ENCODE assay signal across 8 mouse cellular contexts in the genomic region with DNA sequence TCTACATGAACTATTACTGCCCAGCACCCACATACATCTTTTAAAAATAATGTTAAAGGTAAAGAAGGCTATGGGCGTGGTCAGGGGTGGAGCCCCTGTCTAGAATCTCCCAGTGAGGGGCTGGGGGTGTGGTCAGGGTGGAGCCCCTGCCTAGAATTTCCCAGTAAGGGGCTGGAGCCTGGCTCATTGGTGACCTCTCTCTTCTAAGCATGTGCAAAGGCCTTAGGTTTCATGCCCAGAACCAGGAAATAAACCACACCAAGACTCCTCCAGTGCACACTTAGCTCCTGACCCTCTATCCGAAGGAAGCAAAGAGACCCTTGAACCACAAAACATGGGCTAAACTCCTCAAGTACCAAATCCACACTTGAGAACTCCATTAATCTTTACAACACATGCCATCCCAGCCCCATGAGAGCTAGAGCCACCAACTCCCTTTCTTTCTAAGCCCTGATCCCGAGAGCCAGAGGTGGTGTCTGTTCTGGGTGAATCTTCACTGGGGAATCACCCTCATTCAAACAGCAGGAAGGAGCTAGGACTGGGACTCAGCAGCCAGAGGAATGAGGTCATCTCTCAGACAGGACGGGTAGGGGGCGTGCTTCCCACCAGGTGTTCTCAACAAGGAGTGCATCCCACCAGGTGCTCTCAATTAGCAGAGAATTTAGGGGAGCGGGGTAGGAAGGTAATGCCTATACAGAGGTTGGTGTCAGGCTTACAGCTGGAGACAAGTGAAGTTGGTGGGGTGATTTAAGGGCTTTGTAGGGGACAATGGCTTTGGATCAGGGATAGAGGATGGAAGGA. TPM values are rescaled to one million over a fixed set of nuclear protein-coding genes. Genes with fewer than 3 reads are reported as not detected.
DNase-seq lines count a peak whose midpoint lies in the region; ATAC-seq and TF ChIP-seq lines count a peak whose summit lies in the region.

No protein-coding gene starts in this region.

- no peak for TF ChIP-seq POLR2A in spleen, adult 2 months (IDR thresholded peaks at IDR 0.05; ENCODE audit: low read depth, low read length)

- H3K9me3 ChIP-seq in embryonic facial prominence, embryonic 11.5 days (replicated peaks; ENCODE audit: control insufficient read depth, low read length): no peaks in the 10 kb centered on the region
- no peaks in the 10 kb centered on the region for H3K9me3 ChIP-seq in intestine, embryonic 16.5 days (ENCODE audit: control insufficient read depth, low read length)
- no peaks in the 10 kb centered on the region for H3K9me3 ChIP-seq in neural tube, embryonic 15.5 days (replicated peaks)

- WGBS in spleen, adult 2 months: 54% methylated on average over 6 of the region's 6 CpGs
- WGBS in embryonic facial prominence, embryonic 11.5 days: 40% methylated on average over 6 of the region's 6 CpGs
- WGBS in intestine, embryonic 16.5 days: 31% methylated on average over 6 of the region's 6 CpGs
- 48% methylated on average over 6 of the region's 6 CpGs for WGBS in neural tube, embryonic 15.5 days

- TF ChIP-seq CTCF in spleen, adult 2 months (IDR thresholded peaks at IDR 0.05; ENCODE audit: extremely low read depth, insufficient read depth, insufficient read length, insufficient replicate concordance): no peak

- peak overlapping the region; percentile 85; the same call in 1 of the 2 replicates for H3K4me3 ChIP-seq in spleen, adult 2 months (ENCODE audit: extremely low read depth, insufficient read depth, insufficient read length)
- peak overlapping the region; percentile 88 for H3K4me3 ChIP-seq in embryonic facial prominence, embryonic 11.5 days (ENCODE audit: low read depth, low read length)
- H3K4me3 ChIP-seq in intestine, embryonic 16.5 days (ENCODE audit: low read length): peak overlapping the region; percentile 83
- H3K4me3 ChIP-seq in neural tube, embryonic 15.5 days (replicated peaks): peak overlapping the region; percentile 82

- H3K36me3 ChIP-seq in spleen, adult 2 months (ENCODE audit: control insufficient read depth, insufficient read depth, low read length): no peaks in the 10 kb centered on the region
- H3K36me3 ChIP-seq in embryonic facial prominence, embryonic 11.5 days (replicated peaks; ENCODE audit: control insufficient read depth, insufficient read depth, low read depth, low read length): peaks cover 10% of the 10 kb centered on the region; the same call in 1 of the 2 replicates
- H3K36me3 ChIP-seq in intestine, embryonic 16.5 days (ENCODE audit: control insufficient read depth, insufficient read depth, low read length): peaks cover 3% of the 10 kb centered on the region; the same call in 1 of the 2 replicates
- H3K36me3 ChIP-seq in neural tube, embryonic 15.5 days: peaks cover 20% of the 10 kb centered on the region

- H3K4me2 ChIP-seq in embryonic facial prominence, embryonic 11.5 days (ENCODE audit: low read depth, low read length): peak overlapping the region; percentile 56
- H3K4me2 ChIP-seq in intestine, embryonic 16.5 days (ENCODE audit: low read depth, low read length): peak overlapping the region; percentile 83
- H3K4me2 ChIP-seq in neural tube, embryonic 15.5 days: peak overlapping the region; percentile 86

- H3K4me1 ChIP-seq in spleen, adult 2 months (ENCODE audit: control insufficient read depth, insufficient read depth, insufficient read length): peaks cover 16% of the 10 kb centered on the region; the same call in 1 of the 2 replicates
- H3K4me1 ChIP-seq in embryonic facial prominence, embryonic 11.5 days (ENCODE audit: control insufficient read depth, insufficient read depth, low read length): peaks cover 8% of the 10 kb centered on the region
- H3K4me1 ChIP-seq in intestine, embryonic 16.5 days (ENCODE audit: control insufficient read depth, insufficient read depth, low read length): peaks cover 20% of the 10 kb centered on the region
- H3K4me1 ChIP-seq in neural tube, embryonic 15.5 days: peaks cover 36% of the 10 kb centered on the region

- no peak for ATAC-seq in embryonic facial prominence, embryonic 11.5 days (replicated peaks; ENCODE audit: insufficient number of reproducible peaks, low FRiP score, low TSS enrichment, low read depth)
- no peak for ATAC-seq in intestine, embryonic 16.5 days
- ATAC-seq in neural tube, embryonic 15.5 days (ENCODE audit: low FRiP score): no peak

- DNase-seq in spleen, adult 2 months (ENCODE audit: low read depth in 1 of 2, low spot score in 2 of 2): no peak
- DNase-seq in spleen, adult 18-20 months: no peak
- no peak for DNase-seq in embryonic facial prominence, embryonic 11.5 days (ENCODE audit: low spot score)
- DNase-seq in right cerebral cortex, adult 2 months (ENCODE audit: low spot score in 2 of 2): no peak
- no peak for DNase-seq in adrenal gland, postnatal 14 days
- no peak for DNase-seq in adrenal gland, postnatal 10 days

- H3K9ac ChIP-seq in embryonic facial prominence, embryonic 11.5 days (replicated peaks; ENCODE audit: low read length): 0 out of 2 replicates have a peak overlapping the region, but pooled peaks have one; percentile 22
- H3K9ac ChIP-seq in intestine, embryonic 16.5 days (ENCODE audit: low read depth, low read length): peak overlapping the region; percentile 95
- H3K9ac ChIP-seq in neural tube, embryonic 15.5 days (replicated peaks): peak overlapping the region; percentile 86

- no peaks in the 10 kb centered on the region for H3K27me3 ChIP-seq in spleen, adult 2 months (ENCODE audit: control insufficient read depth, insufficient read depth, low read length)
- H3K27me3 ChIP-seq in embryonic facial prominence, embryonic 11.5 days (ENCODE audit: control insufficient read depth, insufficient read depth, low read length): no peaks in the 10 kb centered on the region
- H3K27me3 ChIP-seq in intestine, embryonic 16.5 days (replicated peaks; ENCODE audit: control insufficient read depth, insufficient read depth, low read length): no peaks in the 10 kb centered on the region
- H3K27me3 ChIP-seq in neural tube, embryonic 15.5 days (replicated peaks): no peaks in the 10 kb centered on the region

- peak overlapping the region; percentile 0; the same call in 1 of the 2 replicates for H3K27ac ChIP-seq in spleen, adult 2 months (ENCODE audit: insufficient read depth, low read length)
- H3K27ac ChIP-seq in embryonic facial prominence, embryonic 11.5 days (replicated peaks; ENCODE audit: low read depth, low read length): no peak overlapping the region
- H3K27ac ChIP-seq in intestine, embryonic 16.5 days (ENCODE audit: low read length): peak overlapping the region; percentile 16
- H3K27ac ChIP-seq in neural tube, embryonic 15.5 days (replicated peaks): no peak overlapping the region

RNA-seq across cellular contexts. Expression of gene Fzr1, which starts 1.6 kb away (rescaled TPM):
- 127 and 128 TPM in 2 replicates for polyA plus RNA-seq in spleen, adult 2 months (2012; rRNA removed)
- polyA plus RNA-seq in embryonic facial prominence, embryonic 11.5 days (2014; fragmentation: Nextera tagmentation; extraction: Ambion mirVana): 92.1 and 95.0 TPM in 2 replicates
- polyA plus RNA-seq in intestine, embryonic 16.5 days (2015; fragmentation: Nextera tagmentation; extraction: Ambion mirVana): 73.2 and 78.7 TPM in 2 replicates
- 132 and 146 TPM in 2 replicates for polyA plus RNA-seq in neural tube, embryonic 15.5 days (2015; fragmentation: Nextera tagmentation; extraction: Ambion mirVana)
- 40.5 and 43.3 TPM in 2 replicates for total RNA-seq in adrenal gland, postnatal 14 days (2021)
- 10 to 100 TPM; 42.1 to 51.7 TPM for total RNA-seq in adrenal gland, postnatal 10 days (2021)

RNA-seq across cellular contexts. Expression of gene Dohh, which starts 7.5 kb away (rescaled TPM):
- 47.9 and 71.7 TPM in 2 replicates for polyA plus RNA-seq in spleen, adult 2 months (2012; rRNA removed)
- polyA plus RNA-seq in embryonic facial prominence, embryonic 11.5 days (2014; fragmentation: Nextera tagmentation; extraction: Ambion mirVana): 45.0 and 52.5 TPM in 2 replicates
- 102 and 109 TPM in 2 replicates for polyA plus RNA-seq in intestine, embryonic 16.5 days (2015; fragmentation: Nextera tagmentation; extraction: Ambion mirVana)
- polyA plus RNA-seq in neural tube, embryonic 15.5 days (2015; fragmentation: Nextera tagmentation; extraction: Ambion mirVana): 101 TPM in 2 replicates
- total RNA-seq in adrenal gland, postnatal 14 days (2021): 52.6 and 55.6 TPM in 2 replicates
- total RNA-seq in adrenal gland, postnatal 10 days (2021): 10 to 100 TPM; 52.8 to 54.2 TPM

RNA-seq across cellular contexts. Expression of gene Gm48551, which starts 7.5 kb away (rescaled TPM):
- polyA plus RNA-seq in spleen, adult 2 months (2012; rRNA removed): 2.3 and 2.9 TPM in 2 replicates
- polyA plus RNA-seq in embryonic facial prominence, embryonic 11.5 days (2014; fragmentation: Nextera tagmentation; extraction: Ambion mirVana): 2.5 and 4.1 TPM in 2 replicates
- polyA plus RNA-seq in intestine, embryonic 16.5 days (2015; fragmentation: Nextera tagmentation; extraction: Ambion mirVana): 2.9 and 3.7 TPM in 2 replicates
- 5.7 and 7.2 TPM in 2 replicates for polyA plus RNA-seq in neural tube, embryonic 15.5 days (2015; fragmentation: Nextera tagmentation; extraction: Ambion mirVana)
- total RNA-seq in adrenal gland, postnatal 14 days (2021): 0.48 and 1.6 TPM in 2 replicates
- 1 to 10 TPM; 1.1 to 1.6 TPM for total RNA-seq in adrenal gland, postnatal 10 days (2021)

RNA-seq across cellular contexts. Expression of gene 4930404N11Rik, which starts 11.1 kb away (rescaled TPM):
- 7.8 and 11.7 TPM in 2 replicates for polyA plus RNA-seq in spleen, adult 2 months (2012; rRNA removed)
- not detected in 2 replicates for polyA plus RNA-seq in embryonic facial prominence, embryonic 11.5 days (2014; fragmentation: Nextera tagmentation; extraction: Ambion mirVana)
- 1.4 and 2.7 TPM in 2 replicates for polyA plus RNA-seq in intestine, embryonic 16.5 days (2015; fragmentation: Nextera tagmentation; extraction: Ambion mirVana)
- polyA plus RNA-seq in neural tube, embryonic 15.5 days (2015; fragmentation: Nextera tagmentation; extraction: Ambion mirVana): 1.3 and 1.5 TPM in 2 replicates
- total RNA-seq in adrenal gland, postnatal 14 days (2021): 2.0 and 2.1 TPM in 2 replicates
- total RNA-seq in adrenal gland, postnatal 10 days (2021): 1 to 10 TPM; 1.1 to 2.3 TPM

RNA-seq across cellular contexts. Expression of gene Gm48552, which starts 12.0 kb away (rescaled TPM):
- polyA plus RNA-seq in spleen, adult 2 months (2012; rRNA removed): 2.9 and 6.4 TPM in 2 replicates
- 0.63 TPM in 1 of 2 replicates, not detected in the other for polyA plus RNA-seq in embryonic facial prominence, embryonic 11.5 days (2014; fragmentation: Nextera tagmentation; extraction: Ambion mirVana)
- polyA plus RNA-seq in intestine, embryonic 16.5 days (2015; fragmentation: Nextera tagmentation; extraction: Ambion mirVana): 0.55 and 1.8 TPM in 2 replicates
- 3.4 and 3.6 TPM in 2 replicates for polyA plus RNA-seq in neural tube, embryonic 15.5 days (2015; fragmentation: Nextera tagmentation; extraction: Ambion mirVana)
- total RNA-seq in adrenal gland, postnatal 14 days (2021): 0.64 and 2.1 TPM in 2 replicates
- total RNA-seq in adrenal gland, postnatal 10 days (2021): 1 to 10 TPM in 1 of 2 experiments, under 1 TPM in 1; 0.45 to 1.9 TPM

Comparison
In these comparisons a context has a peak if more than half of its experiments do, and no peak if none do; other contexts are left out.
1. H3K27ac ChIP-seq: peak in spleen, adult 2 months (single experiment) and intestine, embryonic 16.5 days (single experiment); none in embryonic facial prominence, embryonic 11.5 days (single experiment) and neural tube, embryonic 15.5 days (single experiment).
2. H3K9ac ChIP-seq: peak in every context shown above with its lines; median percentile 95 in intestine, embryonic 16.5 days; 86 in neural tube, embryonic 15.5 days; 22 in embryonic facial prominence, embryonic 11.5 days.
3. Peak in every context shown above with its lines, with median percentiles within 50 percentile points of each other: H3K4me3 ChIP-seq and H3K4me2 ChIP-seq.